Mouse (Mus musculus) E14TG2a.4 (cell line): ENCODE measurements at regions not wholly inside any gene's neighbourhood (a gene's known extent, or its start where the extent isn't known, plus 50 kb on each side); places are given as distances from the start of the nearest gene placed in this dataset.

ENCODE experiments used
- H3K27me3 ChIP-seq: 2 replicates; pipeline ENCODE4 v1.6.1; 2014; ENCODE audit warnings: low read length, control low read depth; ENCODE audit not compliant: insufficient read depth
- H3K36me3 ChIP-seq: 2 replicates; pipeline ENCODE4 v1.6.1; 2014; ENCODE audit warnings: low read length, control low read depth; ENCODE audit not compliant: insufficient read depth
- H3K4me1 ChIP-seq: replicated peaks from 2 replicates; pipeline ENCODE4 v1.6.1; 2014; ENCODE audit warnings: low read depth, low read length, control low read depth
- H3K4me3 ChIP-seq: replicated peaks from 2 replicates; pipeline ENCODE4 v1.5.1; 2014; ENCODE audit warnings: mild to moderate bottlenecking, low read length
- H3K9me3 ChIP-seq: 2 replicates; pipeline ENCODE4 v1.6.1; 2014; ENCODE audit warnings: low read length, control low read depth
- CTCF ChIP-seq: conservative IDR thresholded peaks from 2 replicates; pipeline ENCODE4 v1.5.1; 2014; ENCODE audit warnings: low read length
- NANOG ChIP-seq: IDR thresholded peaks from 2 replicates; pipeline ENCODE4 v1.6.1; 2014; ENCODE audit warnings: borderline replicate concordance, low read length, mixed read lengths
- POU5F1 ChIP-seq: IDR thresholded peaks from 2 replicates; pipeline ENCODE4 v1.6.1; 2014; ENCODE audit warnings: low read length, borderline replicate concordance

- Histone ChIP-seq H3K4me3 (no peak overlapping the region), H3K36me3 (no peaks in the 10 kb centered on the region), H3K9me3 (no peaks in the 10 kb centered on the region), H3K27me3 (no peaks in the 10 kb centered on the region), H3K4me1 (no peaks in the 10 kb centered on the region)
- no peak for TF ChIP-seq NANOG
- TF ChIP-seq POU5F1: no peak
- peak; percentile 18 for TF ChIP-seq CTCF
Measured at GRCm38 (mm10) chr4:79052723-79053122, 841.0 kb upstream of the Ptprd start.
